Mouse (Mus musculus) natural killer cell, adult 2 months (primary cell): ENCODE results near the gene Nek6.
A peak's percentile ranks its signal among the peaks of the same experiment; 100 is the strongest.

Experiments
- DNase-seq, 2 experiments: peaks; one replicate each; pipeline ENCODE4 v3.0.0; 2022; ENCODE audit warnings: low spot score in 2 of 2

The Nek6 gene

GRCm38 (mm10) chr2:38536331-38536731 lies 24.9 kb downstream of the Nek6 start:
- peak; percentile 83 to 90 for DNase-seq

GRCm38 (mm10) chr2:38539677-38540076 lies 28.2 kb downstream of the Nek6 start:
- DNase-seq, result no peak

GRCm38 (mm10) chr2:38540666-38541065 lies 29.2 kb downstream of the Nek6 start:
- DNase-seq, result no peak

- no peak for DNase-seq
Observed at GRCm38 (mm10) chr2:38541101-38541500, 29.7 kb downstream of the Nek6 start.

- DNase-seq, result peak in 1 of 2 experiments; percentile 3
Observed at GRCm38 (mm10) chr2:38541570-38541969, 30.1 kb downstream of the Nek6 start.

GRCm38 (mm10) chr2:38542366-38542765 lies 30.9 kb downstream of the Nek6 start:
- no peak for DNase-seq

GRCm38 (mm10) chr2:38543158-38543557 lies 31.7 kb downstream of the Nek6 start:
- no peak for DNase-seq

- DNase-seq, result no peak
Observed at GRCm38 (mm10) chr2:38544341-38544740, 32.9 kb downstream of the Nek6 start.

GRCm38 (mm10) chr2:38544982-38545381 lies 33.5 kb downstream of the Nek6 start:
- peak in 1 of 2 experiments; percentile 13 for DNase-seq

GRCm38 (mm10) chr2:38545706-38546105 lies 34.3 kb downstream of the Nek6 start:
- no peak for DNase-seq

- DNase-seq, result no peak
Observed at GRCm38 (mm10) chr2:38546222-38546621, 34.8 kb downstream of the Nek6 start.

- no peak for DNase-seq
Observed at GRCm38 (mm10) chr2:38546748-38547147, 35.3 kb downstream of the Nek6 start.

GRCm38 (mm10) chr2:38547793-38548517 lies 36.5 kb downstream of the Nek6 start:
- DNase-seq, result no peak

GRCm38 (mm10) chr2:38552004-38552443 lies 40.6 kb downstream of the Nek6 start:
- DNase-seq, result no peak

- DNase-seq, result no peak
Observed at GRCm38 (mm10) chr2:38554226-38554995, 43.0 kb downstream of the Nek6 start.

- no peak for DNase-seq
Observed at GRCm38 (mm10) chr2:38555659-38556058, 44.2 kb downstream of the Nek6 start.

GRCm38 (mm10) chr2:38556721-38557120 lies 45.3 kb downstream of the Nek6 start:
- DNase-seq, result no peak

- DNase-seq, result no peak
Observed at GRCm38 (mm10) chr2:38560296-38561227, 49.1 kb downstream of the Nek6 start.

- DNase-seq, result no peak
Observed at GRCm38 (mm10) chr2:38562596-38562995, 51.2 kb downstream of the Nek6 start.

- no peak for DNase-seq
Observed at GRCm38 (mm10) chr2:38571971-38572601, 60.6 kb downstream of the Nek6 start.

- DNase-seq, result peak in 1 of 2 experiments; percentile 23
Observed at GRCm38 (mm10) chr2:38574697-38575096, 63.3 kb downstream of the Nek6 start.
